Mouse (Mus musculus): ENCODE data around the gene Oaz3.

Gene Oaz3

DNA sequence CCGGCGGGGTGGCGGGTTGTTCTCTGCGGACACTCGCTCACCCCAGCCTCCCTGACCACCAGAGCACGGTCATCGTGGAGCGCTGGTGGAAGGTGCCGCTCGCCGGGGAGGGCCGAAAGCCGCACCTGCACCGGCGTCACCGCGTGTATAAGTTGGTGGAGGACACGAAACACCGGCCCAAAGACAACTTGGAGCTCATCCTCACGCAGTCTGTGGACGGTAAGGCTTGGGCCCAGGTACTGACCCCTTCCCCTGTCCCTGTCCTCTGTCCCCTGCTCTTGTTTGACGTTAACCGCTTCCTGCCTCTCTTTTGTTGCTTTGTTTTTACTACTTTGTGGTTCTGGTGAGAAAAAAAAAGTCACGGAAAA is at the start of gene Oaz3:
Gene Oaz3, minus strand, starts transcription at position 319 of the 368 bp plus-strand sequence.
- DNase-seq (ENCODE audit: extremely low read depth, low read depth, low spot score) = no peak

DNA sequence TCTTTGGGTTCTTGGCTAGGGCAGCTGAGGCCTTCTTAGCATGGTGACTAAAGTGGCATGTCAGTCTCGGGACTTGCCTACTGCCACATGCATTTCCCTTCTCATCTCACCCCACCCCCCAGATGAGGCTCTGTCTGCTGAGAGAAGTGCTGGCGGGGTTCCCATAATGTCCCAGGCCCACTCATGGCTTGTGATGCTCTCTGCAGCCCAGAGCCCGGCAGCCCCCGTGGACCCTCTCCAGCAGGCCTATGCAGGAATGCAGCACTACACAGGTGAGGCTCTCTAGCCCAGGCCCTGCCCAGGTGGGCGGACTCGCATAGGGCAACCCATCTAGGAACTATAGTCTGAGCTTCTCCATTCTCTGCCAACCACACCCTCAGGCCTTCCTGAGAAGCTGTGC is 43.9 kb upstream of the Oaz3 start:
- no peak for DNase-seq (ENCODE audit: extremely low read depth, low read depth, low spot score)

DNA sequence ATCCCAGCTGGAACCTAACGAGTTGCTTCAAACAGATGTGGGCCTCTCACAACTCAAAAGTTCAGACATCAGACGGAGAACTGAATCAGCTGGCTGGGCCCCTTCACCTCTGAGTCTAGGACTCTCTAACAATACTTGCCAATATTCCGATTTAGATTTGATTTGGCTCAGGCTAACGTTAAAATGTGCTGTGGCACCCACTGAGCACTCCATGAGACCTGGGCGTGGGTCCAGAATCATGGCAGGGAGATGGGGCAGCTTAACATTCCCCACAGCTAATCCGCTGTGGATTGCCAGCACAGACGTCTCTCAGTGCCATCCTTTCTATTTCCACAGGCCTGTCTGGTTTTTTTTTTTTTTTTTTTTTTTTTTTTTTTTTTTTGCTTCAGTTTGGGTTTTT is 42.2 kb upstream of the Oaz3 start:
- no peak for DNase-seq (ENCODE audit: extremely low read depth, low read depth, low spot score)

DNA sequence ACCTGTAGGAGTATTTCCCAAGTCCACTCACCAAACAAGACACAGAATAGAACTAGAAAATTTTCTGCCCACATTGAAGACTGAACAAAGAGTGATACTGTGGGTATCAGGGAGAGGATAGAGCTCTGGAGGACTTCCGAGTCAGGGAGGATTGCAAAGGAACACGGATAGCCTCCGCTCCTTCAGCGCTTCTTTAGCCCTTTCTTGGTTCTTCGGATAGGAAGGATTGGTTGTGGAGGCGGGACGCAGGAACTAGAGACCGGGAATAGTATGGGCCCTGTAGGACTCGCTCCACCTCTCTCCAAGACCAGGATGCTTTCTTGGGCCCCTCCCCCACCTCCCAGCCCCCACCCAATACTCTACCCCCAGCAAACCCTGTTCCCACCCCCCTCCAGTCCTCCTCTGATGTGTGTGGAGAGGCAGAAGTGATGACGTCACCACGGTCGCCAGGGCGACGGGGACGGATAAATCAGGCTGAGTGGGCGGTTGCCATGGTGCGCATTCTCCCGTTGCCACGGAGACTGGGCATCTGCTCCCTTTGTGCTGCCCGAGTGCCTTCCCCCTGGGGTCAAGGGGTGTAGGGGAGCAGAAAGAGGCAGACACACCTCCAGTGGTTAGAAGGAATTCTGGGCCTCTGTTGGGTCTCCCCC is 40.2 kb upstream of the Oaz3 start:
- DNase-seq (ENCODE audit: extremely low read depth, low read depth, low spot score) = no peak

DNA sequence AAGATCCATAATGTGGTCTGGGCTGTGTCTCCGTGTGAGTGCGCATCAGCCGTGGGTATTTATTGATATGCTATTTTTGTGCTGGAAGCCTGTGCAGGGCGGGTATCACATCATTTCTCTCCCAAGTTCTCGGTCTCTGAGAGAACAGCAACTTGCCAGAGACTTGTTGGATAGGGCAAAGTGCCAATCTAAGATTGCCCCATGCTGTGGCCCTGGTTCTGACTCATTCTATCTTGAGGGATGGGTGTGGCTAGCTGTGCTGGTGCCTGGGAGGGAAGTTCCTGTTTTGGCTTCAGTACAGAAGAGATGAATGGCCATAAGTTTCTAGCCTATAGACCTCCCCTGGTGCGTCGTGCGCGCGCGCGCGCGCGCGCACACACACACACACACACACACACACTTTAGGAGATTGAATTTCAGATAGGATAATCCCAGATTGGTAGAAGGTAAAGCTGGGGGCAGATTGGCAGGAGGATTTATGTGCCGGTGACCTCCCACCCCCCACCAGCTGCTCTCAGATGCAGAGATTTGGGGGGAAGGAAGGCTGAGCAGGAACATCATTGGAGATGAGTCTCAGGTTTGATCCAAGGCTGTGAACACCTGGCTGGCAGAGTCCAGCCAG is 39.2 kb upstream of the Oaz3 start:
- no peak for DNase-seq (ENCODE audit: extremely low read depth, low read depth, low spot score)

DNA sequence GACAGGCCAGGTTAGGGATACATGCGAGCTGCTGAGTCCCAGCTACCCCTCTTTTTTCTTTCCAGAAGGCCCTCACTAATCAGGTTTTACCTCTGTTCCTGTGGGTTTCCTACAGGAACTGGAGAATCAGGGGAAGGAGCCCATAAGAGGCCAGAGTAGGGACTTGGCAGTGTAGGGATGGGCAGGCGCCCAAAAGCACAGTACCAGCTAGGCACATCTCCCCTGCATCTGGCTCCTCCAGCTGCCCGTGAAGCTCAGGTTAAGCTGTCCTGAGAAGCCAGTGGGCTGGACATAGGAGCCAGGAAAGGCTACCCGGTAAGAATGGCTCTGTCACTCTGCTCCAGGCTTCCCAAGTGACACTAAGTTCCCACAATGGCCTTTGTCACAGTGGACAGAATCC is 37.7 kb upstream of the Oaz3 start:
- DNase-seq (ENCODE audit: extremely low read depth, low read depth, low spot score) = no peak

DNA sequence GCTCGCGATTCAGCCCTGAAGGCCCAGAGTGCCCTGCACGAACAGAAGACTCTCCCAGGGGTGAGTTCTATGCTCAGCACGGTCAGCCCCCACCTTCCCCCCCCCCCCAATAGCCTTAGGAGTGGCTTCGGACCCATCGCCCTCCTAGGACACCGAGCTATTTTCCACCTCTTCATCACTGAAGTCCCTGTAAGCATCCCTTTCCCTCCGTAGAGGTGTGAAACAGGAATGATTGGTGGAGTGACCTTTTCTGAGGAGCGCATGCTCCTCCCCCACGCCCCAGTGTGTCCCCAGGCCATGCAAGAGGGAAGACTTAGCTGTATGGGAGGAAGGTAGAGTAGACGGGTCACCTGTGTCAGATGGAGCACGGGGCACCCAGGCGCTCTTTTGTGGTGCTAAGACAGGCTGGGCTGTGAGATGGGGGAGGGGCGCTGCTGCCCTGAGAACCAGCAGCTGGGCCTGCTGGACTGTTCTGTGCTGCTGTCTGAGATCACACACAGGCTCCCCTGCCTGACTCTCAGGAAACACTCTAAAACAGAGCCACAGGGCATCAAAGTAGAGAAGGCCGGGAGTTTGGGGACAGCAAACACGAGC is 36.7 kb upstream of the Oaz3 start, which contains the start of gene Riiad1:
Gene Riiad1, minus strand, starts transcription at position 51 of the 594 bp plus-strand sequence.
- DNase-seq (ENCODE audit: extremely low read depth, low read depth, low spot score) = no peak

DNA sequence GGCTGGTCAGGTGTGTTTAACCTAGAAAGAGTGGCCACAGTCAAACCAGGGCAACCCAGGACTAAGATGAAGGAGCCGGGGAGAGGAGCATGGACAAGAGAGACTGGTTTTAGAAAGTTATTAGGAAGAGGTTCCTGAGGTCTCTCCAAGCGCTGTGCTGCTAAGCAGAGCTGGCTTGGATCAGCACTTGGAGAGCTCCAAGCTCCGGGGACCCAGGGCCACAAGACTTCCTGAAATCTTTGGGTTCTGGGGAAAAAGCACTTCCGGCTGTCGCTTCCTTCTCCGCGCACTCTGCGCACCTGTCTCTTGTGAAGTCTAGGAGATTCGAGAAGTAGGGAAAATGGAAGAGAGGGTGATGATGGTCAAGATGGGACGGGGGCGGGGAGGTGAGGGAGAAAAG is 35.8 kb upstream of the Oaz3 start:
- no peak for DNase-seq (ENCODE audit: extremely low read depth, low read depth, low spot score)

DNA sequence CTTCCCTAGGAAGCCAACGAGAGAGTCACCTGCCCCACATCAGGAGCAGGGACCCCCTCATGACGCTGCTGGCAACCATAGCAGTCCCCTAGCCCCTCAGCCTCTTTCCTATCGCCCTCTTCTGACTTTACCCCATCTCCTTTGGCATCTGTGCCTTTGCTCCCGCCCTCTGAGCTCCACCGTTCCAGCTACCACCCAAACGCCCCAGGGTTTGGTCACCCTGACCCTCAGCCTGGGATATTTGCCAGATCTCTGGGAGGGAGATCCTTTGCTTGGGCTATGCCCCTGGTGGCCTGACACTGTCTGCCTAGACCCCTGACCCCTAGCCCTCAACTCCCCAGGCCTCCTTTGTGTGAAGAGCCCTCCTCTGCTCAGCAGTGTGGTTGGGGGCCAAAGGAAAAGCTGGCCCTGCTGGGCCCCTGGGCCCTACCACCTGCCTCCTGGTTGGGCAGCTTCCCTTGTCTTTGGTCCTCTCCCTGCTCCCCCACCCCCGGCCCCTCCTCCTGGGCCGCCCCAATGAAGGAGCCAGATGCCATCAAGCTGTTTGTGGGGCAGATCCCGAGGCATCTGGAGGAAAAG is 35.0 kb upstream of the Oaz3 start:
- DNase-seq (ENCODE audit: extremely low read depth, low read depth, low spot score) = no peak

DNA sequence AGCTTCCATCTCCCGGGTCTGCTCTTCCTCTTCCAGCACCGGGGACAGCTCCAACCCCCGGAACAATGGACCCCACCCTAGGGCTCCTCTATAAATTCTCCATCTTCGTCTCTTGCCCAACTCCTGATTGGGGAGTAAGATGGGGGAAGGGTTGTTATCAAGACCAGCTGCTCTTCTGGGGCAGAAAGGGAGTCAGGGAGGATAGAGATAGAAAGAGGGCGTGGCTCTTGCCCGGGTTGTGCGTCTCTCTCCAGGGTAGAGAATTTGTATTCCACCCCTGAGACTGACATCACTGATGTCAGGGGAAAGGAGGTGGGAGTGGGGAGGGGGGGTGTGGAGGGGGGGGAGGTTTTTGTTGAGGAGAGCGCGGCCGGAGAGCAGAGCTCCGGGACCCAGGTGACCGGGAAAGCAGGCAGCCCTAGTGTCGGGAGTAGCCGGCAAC is 34.3 kb upstream of the Oaz3 start, which contains the start of gene Celf3:
Gene Celf3, plus strand, starts transcription at position 315 of the 442 bp plus-strand sequence.
- no peak for DNase-seq (ENCODE audit: extremely low read depth, low read depth, low spot score)

DNA sequence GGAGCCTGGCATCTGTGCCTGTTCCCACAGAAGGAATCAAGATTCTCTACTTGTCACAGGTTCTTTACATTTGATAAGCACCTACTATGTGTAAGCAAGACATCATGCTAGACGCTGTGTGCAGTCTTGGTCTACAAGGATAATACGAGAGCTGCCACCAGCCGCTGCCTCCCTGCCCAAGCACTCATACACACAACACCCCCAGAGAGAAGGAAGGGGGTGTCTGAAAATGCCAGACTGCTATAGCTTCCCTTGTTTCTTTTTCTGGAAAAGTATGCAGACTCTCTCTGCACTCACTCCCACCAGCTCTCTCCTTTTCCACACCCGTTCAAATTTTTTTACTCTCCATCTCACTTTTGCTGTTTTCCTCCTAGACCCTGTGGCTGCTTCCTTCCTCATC is 33.7 kb upstream of the Oaz3 start:
- no peak for DNase-seq (ENCODE audit: extremely low read depth, low read depth, low spot score)

DNA sequence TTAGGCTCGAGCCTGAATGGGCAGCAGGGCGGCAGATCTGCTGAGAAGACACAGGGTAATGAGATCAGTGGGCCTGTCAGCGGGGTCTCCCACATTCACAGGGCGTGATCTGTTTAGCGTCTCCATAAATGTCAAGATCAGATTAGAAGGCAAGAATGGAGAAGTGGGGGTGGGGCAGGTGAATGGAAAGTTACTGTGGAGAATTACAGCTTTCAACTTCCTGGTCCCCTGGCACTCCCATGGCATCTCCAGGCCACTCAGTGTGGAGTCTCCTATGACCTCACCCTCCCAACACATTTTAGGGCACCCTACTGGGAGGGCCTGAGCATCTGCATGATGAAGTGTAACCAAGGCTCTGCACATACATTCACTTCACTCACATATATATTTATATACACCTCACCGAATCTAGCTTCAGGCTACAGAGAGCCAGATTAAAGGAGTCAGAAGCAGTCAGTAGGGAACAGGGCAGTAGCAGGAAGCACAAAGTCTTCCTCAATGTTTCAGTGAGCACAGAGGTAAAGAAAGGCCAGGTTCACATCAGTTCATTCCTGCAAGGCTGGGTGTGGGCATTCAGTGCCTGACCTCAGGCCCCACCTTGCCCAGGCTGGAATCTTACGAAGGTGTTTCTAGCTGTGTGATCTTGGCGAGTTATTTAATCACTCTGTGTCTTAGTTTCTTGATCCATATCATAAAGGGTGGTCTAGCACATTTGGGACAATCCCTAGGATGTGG is 32.8 kb upstream of the Oaz3 start:
- DNase-seq (ENCODE audit: extremely low read depth, low read depth, low spot score) = no peak

DNA sequence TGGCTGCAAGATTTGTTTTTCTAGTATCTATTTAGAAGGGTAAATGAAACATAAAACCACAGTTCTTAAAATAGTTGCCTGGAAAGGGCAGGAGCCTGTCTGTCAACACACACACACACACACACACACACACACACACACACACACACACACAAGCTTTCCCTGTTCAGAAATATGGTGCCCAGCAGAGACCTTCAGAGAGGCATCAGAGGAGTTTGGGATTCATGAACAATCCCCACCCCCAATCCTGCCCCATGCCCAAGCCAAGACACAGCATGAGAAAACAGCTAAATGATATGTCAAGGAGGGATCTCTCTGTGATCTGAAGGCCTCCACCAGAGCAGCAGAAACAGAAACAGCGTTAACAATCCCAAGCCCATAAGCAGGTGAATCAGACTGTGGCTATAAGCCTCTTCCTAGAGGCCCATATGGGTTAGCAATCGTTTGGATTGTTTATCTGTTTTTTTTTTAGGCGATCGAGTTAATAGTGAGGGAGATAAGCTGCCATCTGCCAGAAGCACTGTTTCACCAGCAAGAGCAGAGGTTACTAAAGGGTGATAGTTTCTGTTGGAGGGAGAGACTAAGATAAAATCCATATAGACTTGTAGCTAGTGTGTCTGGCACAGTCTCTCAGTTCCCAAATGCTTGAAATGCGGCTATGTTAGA is 30.0 kb upstream of the Oaz3 start:
- DNase-seq (ENCODE audit: extremely low read depth, low read depth, low spot score) = no peak

DNA sequence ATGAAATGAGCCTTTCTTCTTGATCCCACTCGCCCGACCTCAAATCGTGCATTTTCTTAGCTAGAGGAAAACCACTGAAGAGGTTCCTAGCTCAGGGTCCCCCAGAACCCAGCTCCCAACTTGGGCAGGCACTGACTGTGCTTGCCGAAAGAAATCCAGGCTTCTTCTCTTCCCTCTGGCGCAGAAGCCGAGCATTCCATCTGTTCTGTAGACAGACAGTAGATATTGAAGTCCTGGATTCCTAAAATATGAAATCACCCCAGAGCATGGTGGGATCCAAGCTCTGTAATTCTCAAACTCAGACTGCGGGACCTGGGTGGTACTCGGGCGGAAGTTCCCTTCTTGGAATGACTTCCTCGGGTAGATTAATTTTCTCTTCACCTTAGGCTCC is 29.4 kb upstream of the Oaz3 start:
- DNase-seq (ENCODE audit: extremely low read depth, low read depth, low spot score) = no peak

DNA sequence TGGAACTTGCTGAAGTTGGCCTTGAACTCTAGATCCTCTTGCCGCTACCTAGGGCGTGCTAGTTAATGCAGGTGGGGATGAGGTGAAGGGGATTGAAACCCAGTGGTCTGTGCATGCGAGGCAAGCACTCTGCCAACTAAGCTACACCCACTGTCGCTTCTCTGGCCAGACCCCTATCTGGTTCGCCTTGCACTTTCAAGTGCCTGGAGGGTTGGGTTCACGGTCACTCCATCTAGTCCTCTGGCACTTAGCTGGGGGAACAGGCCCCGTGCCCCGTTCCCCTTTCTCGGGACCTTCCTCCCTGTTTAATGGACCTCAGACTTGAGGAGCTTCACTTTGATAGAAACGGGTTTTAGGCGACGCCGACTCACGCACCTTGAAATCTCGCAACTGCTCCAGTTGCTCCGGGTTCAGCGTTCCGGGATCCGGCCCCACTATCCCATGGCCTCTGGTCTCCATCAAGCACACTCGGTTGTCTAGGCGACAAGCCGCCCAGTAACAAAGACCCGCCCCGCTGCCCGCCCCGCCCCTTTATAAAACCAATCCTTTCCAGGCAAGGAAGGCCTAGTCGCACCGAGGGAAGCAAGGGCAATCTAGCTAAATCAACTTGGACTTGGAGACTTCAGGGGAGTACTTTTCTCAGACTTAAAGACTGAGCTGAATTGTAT is 28.9 kb upstream of the Oaz3 start:
- no peak for DNase-seq (ENCODE audit: extremely low read depth, low read depth, low spot score)

DNA sequence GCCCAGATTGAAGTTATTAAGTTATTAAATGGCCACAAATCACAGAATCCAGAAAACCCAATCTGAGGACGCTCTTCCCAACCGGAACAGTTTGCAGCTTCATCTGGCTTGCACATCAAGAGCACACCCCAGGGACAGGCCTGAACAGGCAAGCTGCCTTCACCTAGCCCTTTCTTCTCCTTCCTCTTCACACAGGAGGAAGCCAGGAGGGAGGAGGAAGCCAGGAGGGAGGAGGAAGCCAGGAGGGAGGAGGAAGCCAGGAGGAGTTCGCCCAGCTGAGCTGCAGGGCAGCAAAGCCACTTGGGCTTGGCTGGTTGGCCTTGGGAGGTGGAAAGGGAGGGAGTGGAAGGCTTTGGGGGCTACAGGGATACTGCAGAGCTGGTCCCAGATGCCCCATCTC is 25.2 kb upstream of the Oaz3 start:
- DNase-seq (ENCODE audit: extremely low read depth, low read depth, low spot score) = no peak

DNA sequence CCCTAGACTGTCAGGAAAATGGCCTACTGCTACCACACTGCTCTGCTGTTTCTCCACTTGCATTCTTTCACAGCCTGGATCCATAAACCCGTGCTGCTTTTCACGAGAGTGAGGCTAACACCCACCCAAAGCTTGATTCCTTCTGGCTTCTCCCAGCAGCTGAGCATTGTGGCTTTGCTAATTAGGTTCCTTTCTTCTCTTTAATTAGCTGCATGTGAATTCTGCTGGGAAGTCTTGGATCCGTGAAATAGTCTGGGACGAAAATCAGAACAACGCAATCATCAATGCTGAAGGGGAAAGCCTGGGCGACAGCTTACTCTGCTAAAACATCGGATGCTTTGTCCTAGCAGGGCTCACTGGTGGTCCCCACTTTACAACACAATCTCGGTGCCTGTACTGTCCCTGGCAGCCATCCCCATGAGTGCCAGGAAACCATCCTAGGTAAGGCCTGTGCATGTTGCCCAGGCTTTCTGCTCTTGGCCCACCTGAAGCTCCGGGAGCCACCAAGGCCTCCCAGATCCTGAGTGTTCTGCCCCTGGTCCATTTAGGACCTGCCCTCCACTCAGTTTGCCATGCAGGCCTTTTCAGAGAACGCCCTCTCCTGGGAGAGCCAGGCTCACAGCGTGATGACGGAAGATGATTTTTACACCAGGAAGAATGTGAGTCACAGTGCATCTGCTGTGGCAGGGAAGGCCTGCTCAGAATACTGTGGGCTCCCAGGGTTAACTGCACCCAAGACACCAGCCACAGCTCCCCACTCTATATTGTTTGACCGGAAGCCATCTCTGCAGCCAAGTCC is 22.1 kb upstream of the Oaz3 start:
- DNase-seq (ENCODE audit: extremely low read depth, low read depth, low spot score) = no peak

DNA sequence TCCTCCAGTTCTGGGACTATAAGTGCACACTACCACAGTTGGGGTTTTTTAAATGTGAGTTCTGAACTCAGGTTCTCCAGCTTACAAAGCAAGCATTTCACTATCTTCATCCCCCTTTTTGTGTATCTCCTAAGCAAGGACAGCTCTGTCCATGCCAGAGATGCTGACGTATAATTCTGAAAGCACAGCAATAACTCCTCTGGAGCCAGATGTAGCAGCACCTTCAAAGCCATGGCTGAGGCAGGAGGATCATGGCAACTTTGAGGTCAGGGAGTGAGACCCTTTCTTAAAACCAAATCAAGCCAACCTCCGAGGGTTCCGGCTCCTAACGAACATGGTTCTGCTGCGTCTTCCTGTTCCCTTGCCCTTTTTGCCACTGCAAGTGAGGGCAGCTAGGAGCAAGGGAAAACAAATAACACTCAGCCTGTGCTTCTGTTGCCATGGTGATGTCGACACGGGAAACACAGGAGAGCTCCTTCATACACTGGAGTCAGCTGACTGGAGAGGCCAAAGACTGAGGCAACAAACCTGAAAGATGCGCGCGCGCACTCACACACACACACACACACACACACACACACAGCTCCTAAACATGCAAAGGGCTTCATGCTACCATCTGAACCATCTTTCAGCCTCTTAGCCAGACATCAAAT is 20.3 kb upstream of the Oaz3 start:
- no peak for DNase-seq (ENCODE audit: extremely low read depth, low read depth, low spot score)

DNA sequence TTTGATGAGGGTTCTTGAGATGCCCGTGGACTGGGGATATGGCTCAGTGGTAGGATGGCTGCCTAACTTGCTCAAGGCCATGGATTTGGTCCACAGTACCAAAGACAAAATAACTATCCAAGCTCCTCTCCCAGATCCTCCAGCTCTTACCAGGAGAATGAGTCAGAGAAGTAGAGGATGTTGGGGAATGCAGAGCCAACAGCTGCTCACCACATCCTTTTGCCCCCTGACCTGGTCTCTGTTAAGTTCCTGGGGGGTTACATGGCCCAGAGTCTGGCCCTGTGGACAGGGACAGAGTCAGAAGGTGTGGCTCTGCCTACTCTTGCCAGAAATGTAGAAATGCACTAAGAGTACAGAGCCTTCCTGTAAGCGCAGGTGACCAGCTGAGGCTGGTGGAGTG is 16.1 kb upstream of the Oaz3 start:
- DNase-seq (ENCODE audit: extremely low read depth, low read depth, low spot score) = no peak

Data from fat pad, adult 2 months (tissue).